Mouse (Mus musculus): ENCODE measurements around the gene Rps27rt. TPM values are rescaled to one million over a fixed set of nuclear protein-coding genes. Genes with fewer than 3 reads are reported as not detected.
"Not testable (repeated sequence)": the region's sequence is repeated elsewhere in the genome, so short reads cannot be mapped to it uniquely, and the experiment has no call there.

Rps27rt gene
- 10 to 100 TPM; 26.6 to 33.7 TPM for total RNA-seq (2021)

GRCm38 (mm10) chr9:114982689-114983360, at the start of gene Rps27rt:
Gene Rps27rt (minus strand): TSS chr9:114982739.
- intact Hi-C loops (cut with DNase I), result no loop called here
- DNase-seq (ENCODE audit: extremely low spot score in 1 of 2, low spot score in 2 of 2), result peak in 1 of 2 experiments; percentile 35

GRCm38 (mm10) chr9:115031046-115031445, 48.5 kb upstream of the Rps27rt start:
- intact Hi-C loops (cut with DNase I); DNase-seq (ENCODE audit: extremely low spot score in 1 of 2, low spot score in 2 of 2): not testable (repeated sequence)

- intact Hi-C loops (cut with DNase I), result no loop called here
- DNase-seq (ENCODE audit: extremely low spot score in 1 of 2, low spot score in 2 of 2), result no peak
Observed at GRCm38 (mm10) chr9:115030581-115030980, 48.0 kb upstream of the Rps27rt start.

GRCm38 (mm10) chr9:115029307-115029706, 46.8 kb upstream of the Rps27rt start:
- DNase-seq (ENCODE audit: extremely low spot score in 1 of 2, low spot score in 2 of 2), result no peak
- intact Hi-C loops (cut with DNase I), result no loop called here

GRCm38 (mm10) chr9:115023708-115024383, 41.3 kb upstream of the Rps27rt start:
- peak; percentile 33 to 66 for DNase-seq (ENCODE audit: extremely low spot score in 1 of 2, low spot score in 2 of 2)
- intact Hi-C loops (cut with DNase I), result loop anchor here (5.0 kb wide), 1 partner anchor 47 kb away; the partner anchor contains the start of gene Osbpl10

GRCm38 (mm10) chr9:115023137-115023536, 40.6 kb upstream of the Rps27rt start:
- intact Hi-C loops (cut with DNase I), result loop anchor here (5.0 kb wide), 1 partner anchor 46 kb away; the partner anchor contains the start of gene Osbpl10
- DNase-seq (ENCODE audit: extremely low spot score in 1 of 2, low spot score in 2 of 2), result no peak

GRCm38 (mm10) chr9:115021419-115021818, 38.9 kb upstream of the Rps27rt start:
- intact Hi-C loops (cut with DNase I), result loop anchor here (5.0 kb wide), 1 partner anchor 44 kb away; the partner anchor contains the start of gene Osbpl10
- no peak for DNase-seq (ENCODE audit: extremely low spot score in 1 of 2, low spot score in 2 of 2)

GRCm38 (mm10) chr9:115020141-115020540, 37.6 kb upstream of the Rps27rt start:
- intact Hi-C loops (cut with DNase I), result loop anchor here (5.0 kb wide), 1 partner anchor 43 kb away; the partner anchor contains the start of gene Osbpl10
- DNase-seq (ENCODE audit: extremely low spot score in 1 of 2, low spot score in 2 of 2), result no peak

- intact Hi-C loops (cut with DNase I), result no loop called here
- DNase-seq (ENCODE audit: extremely low spot score in 1 of 2, low spot score in 2 of 2), result no peak
Observed at GRCm38 (mm10) chr9:115012367-115012766, 29.8 kb upstream of the Rps27rt start.

GRCm38 (mm10) chr9:115008194-115008593, 25.7 kb upstream of the Rps27rt start:
- peak in 1 of 2 experiments; percentile 35 for DNase-seq (ENCODE audit: extremely low spot score in 1 of 2, low spot score in 2 of 2)
- intact Hi-C loops (cut with DNase I), result no loop called here

GRCm38 (mm10) chr9:115007776-115008175, 25.2 kb upstream of the Rps27rt start:
- no peak for DNase-seq (ENCODE audit: extremely low spot score in 1 of 2, low spot score in 2 of 2)
- intact Hi-C loops (cut with DNase I), result no loop called here

GRCm38 (mm10) chr9:115005446-115005845, 22.9 kb upstream of the Rps27rt start:
- intact Hi-C loops (cut with DNase I), result no loop called here

GRCm38 (mm10) chr9:114999771-115000146, 17.2 kb upstream of the Rps27rt start:
- DNase-seq (ENCODE audit: extremely low spot score in 1 of 2, low spot score in 2 of 2), result no peak
- intact Hi-C loops (cut with DNase I), result no loop called here

More at GRCm38 (mm10) chr9:115005446-115005845, 22.9 kb upstream of the Rps27rt start:
- DNase-seq (ENCODE audit: extremely low spot score in 1 of 2, low spot score in 2 of 2), result no peak

GRCm38 (mm10) chr9:114999010-114999770, 16.7 kb upstream of the Rps27rt start:
- intact Hi-C loops (cut with DNase I), result no loop called here
- no peak for DNase-seq (ENCODE audit: extremely low spot score in 1 of 2, low spot score in 2 of 2)

- intact Hi-C loops (cut with DNase I), result no loop called here
- DNase-seq (ENCODE audit: extremely low spot score in 1 of 2, low spot score in 2 of 2), result no peak
Observed at GRCm38 (mm10) chr9:114996489-114996888, 13.9 kb upstream of the Rps27rt start.

- intact Hi-C loops (cut with DNase I), result no loop called here
- DNase-seq (ENCODE audit: extremely low spot score in 1 of 2, low spot score in 2 of 2), result no peak
Observed at GRCm38 (mm10) chr9:114995716-114996115, 13.2 kb upstream of the Rps27rt start.

- intact Hi-C loops (cut with DNase I), result no loop called here
- DNase-seq (ENCODE audit: extremely low spot score in 1 of 2, low spot score in 2 of 2), result no peak
Observed at GRCm38 (mm10) chr9:114995250-114995649, 12.7 kb upstream of the Rps27rt start.

- peak in 1 of 2 experiments; percentile 9 for DNase-seq (ENCODE audit: extremely low spot score in 1 of 2, low spot score in 2 of 2)
- intact Hi-C loops (cut with DNase I), result no loop called here
Observed at GRCm38 (mm10) chr9:114992528-114992927, 10.0 kb upstream of the Rps27rt start.

- intact Hi-C loops (cut with DNase I), result no loop called here
- peak in 1 of 2 experiments; percentile 29 for DNase-seq (ENCODE audit: extremely low spot score in 1 of 2, low spot score in 2 of 2)
Observed at GRCm38 (mm10) chr9:114990421-114990820, 7.9 kb upstream of the Rps27rt start.

Data from left cerebral cortex, postnatal 10 days (tissue).